Mouse (Mus musculus): ENCODE data around the gene Dip2c. TPM values are rescaled to one million over a fixed set of nuclear protein-coding genes. Genes with fewer than 3 reads are reported as not detected.

Gene Dip2c
- polyA plus RNA-seq, 1 experiment from 2014 or later: 4.3 TPM

DNA sequence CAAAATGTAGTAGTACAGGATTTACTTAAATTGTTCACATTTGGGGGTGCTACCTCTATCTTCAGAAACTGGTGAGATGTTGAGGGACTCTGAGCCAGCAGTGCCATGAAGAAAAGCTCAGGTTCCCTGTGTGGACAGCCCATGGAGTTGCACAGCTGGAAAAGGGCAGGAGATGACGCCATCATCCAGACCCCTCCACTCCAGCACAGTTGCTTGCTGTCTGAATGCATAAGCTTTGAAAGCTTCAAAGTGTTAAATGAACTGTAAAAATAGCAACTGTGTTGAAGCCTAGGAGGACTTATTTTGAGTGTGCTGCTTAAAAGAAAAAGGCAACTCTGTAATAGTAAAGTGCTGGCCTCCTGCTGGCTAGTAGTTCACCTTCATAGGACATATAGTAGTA, 122.5 kb downstream of the Dip2c start:
- Histone ChIP-seq H3K4me2 (replicated peaks; ENCODE audit: low read depth, low read length) (no peak overlapping the region), H3K27me3 (ENCODE audit: insufficient read depth, low read length) (no peaks in the 10 kb centered on the region), H3K9ac (replicated peaks; ENCODE audit: low read length) (no peak overlapping the region), H3K36me3 (ENCODE audit: insufficient read depth, low read length) (no peaks in the 10 kb centered on the region), H3K27ac (ENCODE audit: low read length) (no peak overlapping the region), H3K9me3 (ENCODE audit: low read length) (peaks cover 7% of the 10 kb centered on the region; the same call in 1 of the 2 replicates), H3K4me1 (ENCODE audit: insufficient read depth, low read length) (no peaks in the 10 kb centered on the region), H3K4me3 (ENCODE audit: low read length) (no peak overlapping the region)
- no peak for ATAC-seq (ENCODE audit: low FRiP score, low TSS enrichment)
- WGBS: 62% methylated on average over 1 of the region's 1 CpGs

GRCm38 (mm10) chr13:9405399-9405798, 129.1 kb downstream of the Dip2c start:
- Histone ChIP-seq H3K27ac (ENCODE audit: low read length) (no peak overlapping the region), H3K9ac (replicated peaks; ENCODE audit: low read length) (no peak overlapping the region), H3K4me1 (ENCODE audit: insufficient read depth, low read length) (peaks cover 3% of the 10 kb centered on the region; the same call in 1 of the 2 replicates), H3K27me3 (ENCODE audit: insufficient read depth, low read length) (no peaks in the 10 kb centered on the region), H3K9me3 (ENCODE audit: low read length) (peaks cover 7% of the 10 kb centered on the region; the same call in 1 of the 2 replicates), H3K36me3 (ENCODE audit: insufficient read depth, low read length) (no peaks in the 10 kb centered on the region), H3K4me3 (ENCODE audit: low read length) (no peak overlapping the region), H3K4me2 (replicated peaks; ENCODE audit: low read depth, low read length) (no peak overlapping the region)
- 59% methylated on average over 1 of the region's 1 CpGs for WGBS
- no peak for ATAC-seq (ENCODE audit: low FRiP score, low TSS enrichment)

DNA sequence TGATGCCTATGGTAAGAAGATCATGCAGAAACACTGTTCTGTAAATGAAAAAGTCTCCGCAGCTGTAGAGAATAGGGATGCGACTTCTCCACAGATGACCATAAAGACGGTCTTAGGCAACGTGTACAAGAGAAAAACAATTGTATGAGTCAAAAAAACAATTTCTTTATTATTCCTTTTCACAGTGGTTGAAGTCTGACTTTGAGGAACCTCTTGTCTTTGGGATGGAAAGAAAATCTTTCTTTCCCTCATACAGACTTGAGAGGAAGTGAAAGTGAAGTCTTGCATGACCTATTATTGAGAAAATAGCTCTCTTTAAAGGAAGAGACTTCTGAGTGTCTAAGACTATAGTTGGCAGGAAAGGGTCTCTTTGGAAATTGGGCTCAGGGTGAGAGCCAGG, 132.7 kb downstream of the Dip2c start:
- H3K9me3 ChIP-seq (ENCODE audit: low read length): no peaks in the 10 kb centered on the region
- H3K36me3 ChIP-seq (ENCODE audit: insufficient read depth, low read length): no peaks in the 10 kb centered on the region
- H3K4me3 ChIP-seq (ENCODE audit: low read length): no peak overlapping the region
- no peak for ATAC-seq (ENCODE audit: low FRiP score, low TSS enrichment)
- 92% methylated on average over 4 of the region's 4 CpGs for WGBS
- no peaks in the 10 kb centered on the region for H3K27me3 ChIP-seq (ENCODE audit: insufficient read depth, low read length)
- H3K27ac ChIP-seq (ENCODE audit: low read length): no peak overlapping the region
- peaks cover 3% of the 10 kb centered on the region; the same call in 1 of the 2 replicates for H3K4me1 ChIP-seq (ENCODE audit: insufficient read depth, low read length)
- no peak overlapping the region for H3K9ac ChIP-seq (replicated peaks; ENCODE audit: low read length)
- H3K4me2 ChIP-seq (replicated peaks; ENCODE audit: low read depth, low read length): no peak overlapping the region

DNA sequence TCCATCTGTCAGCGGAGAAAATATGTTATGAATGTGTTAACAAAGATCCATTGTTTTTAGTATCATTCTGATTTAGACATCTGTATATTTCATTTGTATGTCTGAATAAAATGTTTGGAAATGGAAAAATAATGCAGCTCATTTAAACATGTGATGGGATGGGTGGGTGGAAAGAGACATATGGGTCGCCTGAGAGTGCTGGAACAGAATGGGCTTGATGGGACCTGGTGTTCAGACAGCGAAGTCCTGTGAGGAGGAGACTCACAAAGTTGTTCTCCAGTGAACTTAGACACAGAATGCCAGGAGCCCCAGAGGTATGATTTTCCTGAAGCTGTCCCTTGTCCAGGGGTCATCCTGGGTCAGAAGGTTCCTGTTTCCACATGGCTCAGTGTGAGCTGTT, 142.1 kb downstream of the Dip2c start:
- H3K27me3 ChIP-seq (ENCODE audit: insufficient read depth, low read length): no peaks in the 10 kb centered on the region
- H3K4me1 ChIP-seq (ENCODE audit: insufficient read depth, low read length): no peaks in the 10 kb centered on the region
- no peak overlapping the region for H3K27ac ChIP-seq (ENCODE audit: low read length)
- no peak overlapping the region for H3K9ac ChIP-seq (replicated peaks; ENCODE audit: low read length)
- no peak overlapping the region for H3K4me2 ChIP-seq (replicated peaks; ENCODE audit: low read depth, low read length)
- no peak overlapping the region for H3K4me3 ChIP-seq (ENCODE audit: low read length)
- H3K9me3 ChIP-seq (ENCODE audit: low read length): no peaks in the 10 kb centered on the region
- no peak for ATAC-seq (ENCODE audit: low FRiP score, low TSS enrichment)
- WGBS: 89% methylated on average over 3 of the region's 3 CpGs
- H3K36me3 ChIP-seq (ENCODE audit: insufficient read depth, low read length): no peaks in the 10 kb centered on the region

- no peaks in the 10 kb centered on the region for H3K9me3 ChIP-seq (ENCODE audit: low read length)
- H3K4me3 ChIP-seq (ENCODE audit: low read length): no peak overlapping the region
- H3K36me3 ChIP-seq (ENCODE audit: insufficient read depth, low read length): no peaks in the 10 kb centered on the region
- no peaks in the 10 kb centered on the region for H3K4me1 ChIP-seq (ENCODE audit: insufficient read depth, low read length)
- no peak for ATAC-seq (ENCODE audit: low FRiP score, low TSS enrichment)
- no peak overlapping the region for H3K9ac ChIP-seq (replicated peaks; ENCODE audit: low read length)
- no peaks in the 10 kb centered on the region for H3K27me3 ChIP-seq (ENCODE audit: insufficient read depth, low read length)
- H3K27ac ChIP-seq (ENCODE audit: low read length): no peak overlapping the region
- no peak overlapping the region for H3K4me2 ChIP-seq (replicated peaks; ENCODE audit: low read depth, low read length)
Measured at GRCm38 (mm10) chr13:9419213-9419612, 142.9 kb downstream of the Dip2c start.

GRCm38 (mm10) chr13:9421949-9422348, 145.6 kb downstream of the Dip2c start:
- ATAC-seq (ENCODE audit: low FRiP score, low TSS enrichment): no peak
- WGBS: 92% methylated on average over 4 of the region's 4 CpGs

GRCm38 (mm10) chr13:9422876-9423275, 146.5 kb downstream of the Dip2c start:
- no peaks in the 10 kb centered on the region for H3K27me3 ChIP-seq (ENCODE audit: insufficient read depth, low read length)
- H3K9me3 ChIP-seq (ENCODE audit: low read length): no peaks in the 10 kb centered on the region
- H3K36me3 ChIP-seq (ENCODE audit: insufficient read depth, low read length): no peaks in the 10 kb centered on the region
- 0 out of 2 replicates have a peak, but pooled peaks cover 3% of the 10 kb centered on the region for H3K4me1 ChIP-seq (ENCODE audit: insufficient read depth, low read length)
- H3K9ac ChIP-seq (replicated peaks; ENCODE audit: low read length): no peak overlapping the region
- ATAC-seq (ENCODE audit: low FRiP score, low TSS enrichment): no peak
- H3K4me3 ChIP-seq (ENCODE audit: low read length): no peak overlapping the region
- 65% methylated on average over 1 of the region's 1 CpGs for WGBS
- no peak overlapping the region for H3K4me2 ChIP-seq (replicated peaks; ENCODE audit: low read depth, low read length)
- H3K27ac ChIP-seq (ENCODE audit: low read length): no peak overlapping the region

More at GRCm38 (mm10) chr13:9421949-9422348, 145.6 kb downstream of the Dip2c start:
- Histone ChIP-seq H3K9ac (replicated peaks; ENCODE audit: low read length) (no peak overlapping the region), H3K4me1 (ENCODE audit: insufficient read depth, low read length) (no peaks in the 10 kb centered on the region), H3K27ac (ENCODE audit: low read length) (no peak overlapping the region), H3K4me2 (replicated peaks; ENCODE audit: low read depth, low read length) (no peak overlapping the region), H3K36me3 (ENCODE audit: insufficient read depth, low read length) (no peaks in the 10 kb centered on the region), H3K27me3 (ENCODE audit: insufficient read depth, low read length) (no peaks in the 10 kb centered on the region), H3K9me3 (ENCODE audit: low read length) (no peaks in the 10 kb centered on the region), H3K4me3 (ENCODE audit: low read length) (no peak overlapping the region)

GRCm38 (mm10) chr13:9424434-9424833, 148.1 kb downstream of the Dip2c start:
- H3K4me1 ChIP-seq (ENCODE audit: insufficient read depth, low read length): 0 out of 2 replicates have a peak, but pooled peaks cover 3% of the 10 kb centered on the region
- no peaks in the 10 kb centered on the region for H3K36me3 ChIP-seq (ENCODE audit: insufficient read depth, low read length)
- no peak overlapping the region for H3K9ac ChIP-seq (replicated peaks; ENCODE audit: low read length)
- H3K4me2 ChIP-seq (replicated peaks; ENCODE audit: low read depth, low read length): no peak overlapping the region
- no peaks in the 10 kb centered on the region for H3K9me3 ChIP-seq (ENCODE audit: low read length)
- H3K27me3 ChIP-seq (ENCODE audit: insufficient read depth, low read length): no peaks in the 10 kb centered on the region
- no peak for ATAC-seq (ENCODE audit: low FRiP score, low TSS enrichment)
- H3K27ac ChIP-seq (ENCODE audit: low read length): no peak overlapping the region
- no peak overlapping the region for H3K4me3 ChIP-seq (ENCODE audit: low read length)

GRCm38 (mm10) chr13:9426267-9426666, 149.9 kb downstream of the Dip2c start:
- no peaks in the 10 kb centered on the region for H3K36me3 ChIP-seq (ENCODE audit: insufficient read depth, low read length)

GRCm38 (mm10) chr13:9426779-9427178, 150.5 kb downstream of the Dip2c start:
- H3K4me2 ChIP-seq (replicated peaks; ENCODE audit: low read depth, low read length): no peak overlapping the region
- peaks cover 7% of the 10 kb centered on the region for H3K9me3 ChIP-seq (ENCODE audit: low read length)
- no peak overlapping the region for H3K9ac ChIP-seq (replicated peaks; ENCODE audit: low read length)
- WGBS: 69% methylated on average over 4 of the region's 4 CpGs
- H3K4me1 ChIP-seq (ENCODE audit: insufficient read depth, low read length): 0 out of 2 replicates have a peak, but pooled peaks cover 3% of the 10 kb centered on the region
- H3K27me3 ChIP-seq (ENCODE audit: insufficient read depth, low read length): no peaks in the 10 kb centered on the region
- H3K4me3 ChIP-seq (ENCODE audit: low read length): no peak overlapping the region
- no peak overlapping the region for H3K27ac ChIP-seq (ENCODE audit: low read length)
- ATAC-seq (ENCODE audit: low FRiP score, low TSS enrichment): no peak
- no peaks in the 10 kb centered on the region for H3K36me3 ChIP-seq (ENCODE audit: insufficient read depth, low read length)

More at GRCm38 (mm10) chr13:9426267-9426666, 149.9 kb downstream of the Dip2c start:
- Histone ChIP-seq H3K27ac (ENCODE audit: low read length) (no peak overlapping the region), H3K4me1 (ENCODE audit: insufficient read depth, low read length) (0 out of 2 replicates have a peak, but pooled peaks cover 3% of the 10 kb centered on the region), H3K27me3 (ENCODE audit: insufficient read depth, low read length) (no peaks in the 10 kb centered on the region), H3K4me2 (replicated peaks; ENCODE audit: low read depth, low read length) (no peak overlapping the region), H3K4me3 (ENCODE audit: low read length) (no peak overlapping the region), H3K9ac (replicated peaks; ENCODE audit: low read length) (no peak overlapping the region), H3K9me3 (ENCODE audit: low read length) (peaks cover 3% of the 10 kb centered on the region)
- no peak for ATAC-seq (ENCODE audit: low FRiP score, low TSS enrichment)
